16 mouse cellular contexts compared by ENCODE assay signal in genomic region chr1:158604149-158604548, GRCm38 (mm10).
DNase-seq lines count a peak whose midpoint lies in the region; ATAC-seq lines count a peak whose summit lies in the region.
"Had no signal": no experiment of that assay in that cellular context is flagged by ENCODE, and none has a peak within 500 bp of the region (broad histone marks: within the 10 kb centered on the region; RNA-seq: fewer than 3 reads in every experiment).

No protein-coding gene starts in this region.

- peak; percentile 16 for DNase-seq in kidney, adult 18-20 months
- peak; percentile 84 for DNase-seq in kidney, adult 9 months
- peak; percentile 15 for DNase-seq in kidney, postnatal 10 days
- peak; percentile 13 for DNase-seq in yolk sac, embryonic 10.5 days (ENCODE audit: low spot score)
- no peak for DNase-seq in liver
- DNase-seq in lung, postnatal 14 days, result no peak
- DNase-seq: adrenal gland, adult 2 months; adrenal gland, postnatal 25 days; cerebellum, adult 2 months; cerebellum, postnatal 10 days; embryo, embryonic 11 days; gastrocnemius, adult 2 months; gastrocnemius, postnatal 25 days; heart, postnatal 36 days had no signal

- ATAC-seq in megakaryocyte, adult 5-6 weeks (ENCODE audit: poor library complexity, severe bottlenecking), result no peak
- ATAC-seq: forebrain, embryonic 14.5 days had no signal

Comparison
In these comparisons a context has a peak if more than half of its experiments do, and no peak if none do; other contexts are left out.
1. DNase-seq: peak in kidney, adult 18-20 months (single experiment), kidney, adult 9 months (single experiment), kidney, postnatal 10 days (single experiment) and yolk sac, embryonic 10.5 days (single experiment); none in liver (single experiment) and lung, postnatal 14 days (single experiment).